Mouse (Mus musculus) retina, postnatal 7 days (tissue): ENCODE measurements at regions not wholly inside any gene's neighbourhood (a gene's known extent, or its start where the extent isn't known, plus 50 kb on each side); places are given as distances from the start of the nearest gene placed in this dataset.

ENCODE experiments used
- DNase-seq: peaks from one replicate; pipeline ENCODE4 v3.0.0-alpha.2; 2012; ENCODE audit warnings: low read depth, low spot score

- no peak for DNase-seq
These were observed 446.0 kb downstream of the Slc4a3 start for GRCm38 (mm10) chr1:75992039-75992438.

- DNase-seq: no peak
These were observed 451.2 kb downstream of the Slc4a3 start for GRCm38 (mm10) chr1:75997222-75997621.

- DNase-seq: peak; percentile 13
These were observed 455.1 kb downstream of the Slc4a3 start for GRCm38 (mm10) chr1:76001124-76001523.

- no peak for DNase-seq
These were observed 463.5 kb downstream of the Slc4a3 start for GRCm38 (mm10) chr1:76009601-76010000.

GRCm38 (mm10) chr1:76010212-76010800 lies 464.2 kb downstream of the Slc4a3 start:
- no peak for DNase-seq

GRCm38 (mm10) chr1:76018588-76018987 lies 472.5 kb downstream of the Slc4a3 start:
- DNase-seq: no peak

GRCm38 (mm10) chr1:76019071-76019470 lies 473.0 kb downstream of the Slc4a3 start:
- no peak for DNase-seq

GRCm38 (mm10) chr1:76024650-76025049 lies 478.6 kb downstream of the Slc4a3 start:
- DNase-seq: no peak

- DNase-seq: no peak
These were observed 479.3 kb downstream of the Slc4a3 start for GRCm38 (mm10) chr1:76025389-76025788.

GRCm38 (mm10) chr1:76029059-76029458 lies 483.0 kb downstream of the Slc4a3 start:
- no peak for DNase-seq

- no peak for DNase-seq
These were observed 485.3 kb downstream of the Slc4a3 start for GRCm38 (mm10) chr1:76031171-76031922.

GRCm38 (mm10) chr1:76031923-76032285 lies 485.8 kb downstream of the Slc4a3 start:
- DNase-seq: no peak

- DNase-seq: no peak
These were observed 486.6 kb downstream of the Slc4a3 start for GRCm38 (mm10) chr1:76032626-76033025.

GRCm38 (mm10) chr1:76036316-76036715 lies 490.2 kb downstream of the Slc4a3 start:
- DNase-seq: no peak

- DNase-seq: no peak
These were observed 493.1 kb downstream of the Slc4a3 start for GRCm38 (mm10) chr1:76039029-76039655.

- DNase-seq: no peak
These were observed 493.6 kb downstream of the Slc4a3 start for GRCm38 (mm10) chr1:76039661-76040060.

- no peak for DNase-seq
These were observed 504.2 kb downstream of the Slc4a3 start for GRCm38 (mm10) chr1:76050264-76050663.

GRCm38 (mm10) chr1:76053378-76054171 lies 507.5 kb downstream of the Slc4a3 start:
- no peak for DNase-seq

- no peak for DNase-seq
These were observed 519.7 kb downstream of the Slc4a3 start for GRCm38 (mm10) chr1:76065783-76066182.

- DNase-seq: no peak
These were observed 524.8 kb downstream of the Slc4a3 start for GRCm38 (mm10) chr1:76070831-76071321.

GRCm38 (mm10) chr1:76075213-76075612 lies 529.1 kb downstream of the Slc4a3 start:
- no peak for DNase-seq
